Comparison of ENCODE assay signal across 8 mouse cellular contexts in the genomic region with DNA sequence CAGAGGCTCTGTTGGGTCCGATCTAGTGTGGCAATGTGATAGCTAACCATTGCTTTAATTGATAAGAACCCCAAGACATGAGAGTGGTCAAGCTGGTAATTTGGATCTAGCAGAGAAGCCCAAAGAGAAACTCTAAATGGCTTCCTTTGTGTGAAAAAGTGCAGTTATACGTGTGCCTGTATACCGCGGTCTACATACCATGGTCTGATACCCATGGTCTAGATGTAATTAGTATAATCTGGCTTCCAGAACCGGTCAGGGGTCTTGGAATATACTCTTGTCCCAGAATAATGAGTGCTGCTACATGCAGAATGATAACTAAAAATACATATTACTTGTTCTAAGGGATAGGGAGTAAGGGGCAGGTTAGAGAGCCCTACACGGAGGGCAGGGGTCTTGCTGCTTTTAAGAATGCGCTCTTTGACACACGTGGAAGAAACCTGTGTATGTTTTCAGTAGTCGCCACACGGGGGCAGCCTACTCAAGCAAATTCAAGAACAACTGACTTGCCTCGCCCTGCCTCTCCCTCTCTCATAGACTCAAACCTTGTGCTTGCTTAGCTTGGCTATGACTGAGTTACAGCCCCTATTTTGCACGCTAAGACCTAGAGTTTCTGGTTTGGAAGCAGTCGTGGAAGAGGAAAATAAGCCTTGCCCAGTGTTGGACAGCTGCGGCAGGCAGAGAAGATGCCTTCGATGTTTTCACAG. TPM values are rescaled to one million over a fixed set of nuclear protein-coding genes. Genes with fewer than 3 reads are reported as not detected.
A peak's percentile ranks its signal among the peaks of the same experiment; 100 is the strongest.
DNase-seq lines count a peak whose midpoint lies in the region; ATAC-seq and TF ChIP-seq lines count a peak whose summit lies in the region.

No protein-coding gene starts in this region.

- DNase-seq in Muller cell, postnatal 12 days (ENCODE audit: inconsistent ontology term), result peak; percentile 47
- peak; percentile 57 to 67 for DNase-seq in cerebellum, adult 2 months
- DNase-seq in forelimb bud, embryonic 11.5 days (ENCODE audit: low read depth, low spot score), result peak; percentile 84
- DNase-seq in hindbrain, embryonic 14.5 days (ENCODE audit: low spot score), result peak; percentile 87
- DNase-seq in layer of hippocampus, postnatal 25 days (ENCODE audit: extremely low spot score in 1 of 2, low spot score in 1 of 2), result peak; percentile 33 to 68
- peak; percentile 73 for DNase-seq in lung, postnatal 14 days
- DNase-seq in retina, postnatal 7 days (ENCODE audit: low read depth, low spot score), result peak; percentile 57
- peak; percentile 80 for DNase-seq in thymus, postnatal 4 days

- H3K9ac ChIP-seq in hindbrain, embryonic 14.5 days, result no peak overlapping the region

- no peak overlapping the region for H3K4me2 ChIP-seq in hindbrain, embryonic 14.5 days (replicated peaks)

- H3K4me1 ChIP-seq in cerebellum, adult 2 months (ENCODE audit: control insufficient read depth, insufficient read depth, low read length), result no peaks in the 10 kb centered on the region
- no peaks in the 10 kb centered on the region for H3K4me1 ChIP-seq in hindbrain, embryonic 14.5 days (replicated peaks; ENCODE audit: control insufficient read depth, insufficient read depth, low read length)

- TF ChIP-seq CTCF in cerebellum, adult 2 months (IDR thresholded peaks at IDR 0.05; ENCODE audit: borderline replicate concordance, insufficient read depth, low read depth, low read length), result peak; percentile 85

- H3K36me3 ChIP-seq in hindbrain, embryonic 14.5 days (replicated peaks; ENCODE audit: control insufficient read depth, insufficient read depth), result no peaks in the 10 kb centered on the region

- H3K9me3 ChIP-seq in hindbrain, embryonic 14.5 days (ENCODE audit: control insufficient read depth, low read length), result no peaks in the 10 kb centered on the region

- WGBS in cerebellum, adult 2 months, result 48% methylated on average over 15 of the region's 15 CpGs
- 57% methylated on average over 15 of the region's 15 CpGs for WGBS in hindbrain, embryonic 14.5 days

- no peak for TF ChIP-seq POLR2A in cerebellum, adult 2 months (IDR thresholded peaks at IDR 0.05; ENCODE audit: borderline replicate concordance, insufficient read depth, low read length)

- H3K27ac ChIP-seq in cerebellum, adult 2 months (ENCODE audit: insufficient read depth, low read length), result no peak overlapping the region
- no peak overlapping the region for H3K27ac ChIP-seq in hindbrain, embryonic 14.5 days

- no peaks in the 10 kb centered on the region for H3K27me3 ChIP-seq in cerebellum, adult 2 months (ENCODE audit: control insufficient read depth, insufficient read depth, low read length)
- H3K27me3 ChIP-seq in hindbrain, embryonic 14.5 days (ENCODE audit: control insufficient read depth, insufficient read depth, low read length), result no peaks in the 10 kb centered on the region

- peak; percentile 77 for ATAC-seq in hindbrain, embryonic 14.5 days (ENCODE audit: low FRiP score)

- H3K4me3 ChIP-seq in cerebellum, adult 2 months (replicated peaks; ENCODE audit: insufficient read depth, low read depth, low read length), result no peak overlapping the region
- no peak overlapping the region for H3K4me3 ChIP-seq in hindbrain, embryonic 14.5 days (replicated peaks; ENCODE audit: low read length)

RNA-seq across cellular contexts. Expression of a gene that starts 23.4 kb away (rescaled TPM):
- 12.5 and 12.6 TPM in 2 replicates for polyA plus RNA-seq in cerebellum, adult 2 months (2012; rRNA removed)
- 7.0 and 8.0 TPM in 2 replicates for polyA plus RNA-seq in hindbrain, embryonic 14.5 days (2014; fragmentation: Nextera tagmentation; extraction: Ambion mirVana)
- total RNA-seq in layer of hippocampus, postnatal 25 days (2021), result 1 to 10 TPM; 8.4 to 9.2 TPM
